Mouse (Mus musculus): ENCODE data around the gene Bbs9. TPM values are rescaled to one million over a fixed set of nuclear protein-coding genes. Genes with fewer than 3 reads are reported as not detected.

The Bbs9 gene
- polyA plus RNA-seq, 1 experiment: 14.3 TPM

DNA sequence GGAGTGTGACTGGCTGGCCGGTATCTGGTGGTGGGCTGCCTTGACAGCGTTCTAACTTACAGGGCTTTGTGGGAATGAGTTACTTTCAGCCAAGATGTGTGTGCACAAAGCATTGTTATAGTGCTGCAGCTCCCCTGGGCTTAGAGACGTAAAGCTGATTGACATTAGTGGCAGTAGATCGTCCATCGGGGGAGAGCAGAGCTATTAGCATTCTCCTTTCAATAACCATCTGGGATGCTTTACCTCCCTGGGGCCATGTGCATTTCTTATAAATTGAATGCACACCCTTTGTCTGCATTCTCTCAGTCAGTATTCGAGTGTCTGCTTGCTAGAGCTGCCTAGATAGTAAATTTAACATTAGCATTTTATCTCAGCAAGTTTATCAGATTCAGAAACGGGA lies 214.7 kb downstream of the Bbs9 start:
- no peak for DNase-seq (ENCODE audit: low spot score)

DNA sequence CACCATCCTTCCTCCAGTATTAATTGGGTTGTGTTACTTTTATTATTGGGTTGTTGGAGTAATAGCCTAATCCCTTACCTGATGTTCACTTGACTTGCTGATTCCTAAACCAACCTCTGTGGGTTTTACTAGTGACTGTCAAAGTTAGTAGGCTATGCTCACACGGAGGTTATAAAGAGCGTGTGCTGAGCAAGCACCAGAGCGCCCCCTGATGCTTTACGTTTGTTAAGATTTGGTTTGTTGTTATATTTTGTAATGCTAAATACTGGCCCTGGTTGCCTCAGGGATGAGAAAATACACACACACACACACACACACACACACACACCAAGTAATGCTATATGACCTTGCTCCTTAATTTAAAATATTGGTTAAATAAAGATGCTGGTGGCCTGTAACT lies 219.9 kb downstream of the Bbs9 start:
- DNase-seq (ENCODE audit: low spot score): no peak

DNA sequence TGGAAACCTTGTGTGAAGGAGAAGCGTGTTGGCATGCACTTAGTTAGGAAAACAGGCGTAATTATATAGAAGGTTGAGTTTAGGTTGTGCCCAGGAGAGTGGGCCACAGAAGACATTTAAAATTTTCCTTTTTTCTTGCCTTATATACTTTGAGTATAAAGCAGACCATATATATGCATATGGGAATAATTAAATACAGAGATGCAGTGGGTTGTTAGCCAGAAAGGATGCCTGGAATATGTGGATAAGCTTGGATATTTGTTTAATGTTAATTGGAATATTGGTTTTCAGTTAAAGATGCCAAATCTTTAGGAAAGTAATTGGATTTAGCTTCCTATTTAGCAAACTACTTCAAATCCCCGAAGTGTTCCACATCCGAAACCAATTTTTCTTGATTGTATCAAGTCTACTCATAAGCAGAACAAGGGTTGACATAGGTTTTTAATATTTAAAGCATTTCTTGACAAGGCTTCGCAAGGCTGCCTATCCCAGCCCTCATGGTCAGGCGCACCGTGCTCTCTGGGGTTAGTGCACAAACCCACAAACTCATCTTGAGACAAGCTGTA lies 221.4 kb downstream of the Bbs9 start:
- DNase-seq (ENCODE audit: low spot score): no peak

DNA sequence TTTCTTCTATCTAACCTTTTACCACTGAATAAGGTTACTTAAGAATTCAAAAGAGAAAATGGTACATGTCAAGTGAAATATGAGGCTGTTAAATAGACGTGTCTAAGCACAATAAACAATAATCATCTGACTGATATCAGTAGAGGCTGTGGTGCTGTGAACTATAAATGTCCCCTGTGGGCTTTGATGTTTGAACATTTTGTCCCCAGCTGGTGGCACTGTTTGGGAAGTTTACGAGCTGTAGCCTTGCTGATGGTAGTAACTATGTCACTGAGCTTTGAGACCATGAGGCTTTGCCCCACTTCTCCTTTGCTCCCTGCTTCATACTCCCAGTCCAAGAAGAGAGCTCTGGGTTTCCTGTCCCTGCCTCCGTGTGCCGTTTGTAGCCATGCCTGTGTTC lies 222.3 kb downstream of the Bbs9 start:
- DNase-seq (ENCODE audit: low spot score): no peak

DNA sequence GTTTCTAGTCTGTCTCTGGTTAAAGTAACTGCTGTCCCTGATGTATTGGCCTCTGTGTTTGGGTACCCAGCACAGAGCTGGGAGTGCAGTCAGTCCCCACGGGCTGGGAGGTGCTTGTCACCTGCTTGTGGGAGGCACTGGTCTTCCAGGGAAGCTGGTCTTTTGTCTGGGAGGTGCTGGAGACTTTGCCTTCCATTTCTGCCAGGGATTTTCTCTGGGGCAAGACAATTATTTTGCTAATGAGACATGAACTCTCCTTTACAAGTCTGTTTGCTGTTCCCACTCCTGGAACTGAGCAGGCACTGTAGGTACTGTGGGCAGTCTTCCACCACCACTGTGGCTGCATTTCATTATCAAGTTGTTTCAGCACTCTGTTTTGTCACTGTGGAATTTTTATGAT lies 223.0 kb downstream of the Bbs9 start:
- no peak for DNase-seq (ENCODE audit: low spot score)

DNA sequence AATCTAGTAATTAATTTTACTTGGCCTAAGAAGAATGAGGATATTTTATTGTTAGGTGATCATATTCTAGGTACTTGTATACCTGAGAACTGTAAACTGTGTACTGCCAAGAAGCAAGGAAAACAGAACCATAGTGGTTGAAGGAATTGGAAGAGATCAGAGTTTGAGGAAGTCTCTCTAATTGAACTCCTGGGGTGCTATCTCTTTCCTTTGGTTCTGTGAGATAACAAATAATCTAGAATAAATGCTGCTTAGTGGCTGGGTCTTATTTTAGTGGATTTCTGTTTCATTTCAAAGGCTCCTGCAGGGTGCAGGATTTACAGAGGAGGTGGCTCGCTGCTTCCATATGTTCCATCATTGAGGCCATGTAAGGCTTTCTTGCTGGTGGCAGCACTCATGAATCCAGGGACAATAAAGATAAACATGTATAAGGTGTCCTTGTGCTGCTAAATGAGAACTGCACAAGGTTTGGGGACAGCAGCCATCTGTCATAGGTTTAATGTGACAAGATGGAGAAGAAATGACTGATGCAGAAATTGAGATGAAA lies 226.6 kb downstream of the Bbs9 start:
- no peak for DNase-seq (ENCODE audit: low spot score)

DNA sequence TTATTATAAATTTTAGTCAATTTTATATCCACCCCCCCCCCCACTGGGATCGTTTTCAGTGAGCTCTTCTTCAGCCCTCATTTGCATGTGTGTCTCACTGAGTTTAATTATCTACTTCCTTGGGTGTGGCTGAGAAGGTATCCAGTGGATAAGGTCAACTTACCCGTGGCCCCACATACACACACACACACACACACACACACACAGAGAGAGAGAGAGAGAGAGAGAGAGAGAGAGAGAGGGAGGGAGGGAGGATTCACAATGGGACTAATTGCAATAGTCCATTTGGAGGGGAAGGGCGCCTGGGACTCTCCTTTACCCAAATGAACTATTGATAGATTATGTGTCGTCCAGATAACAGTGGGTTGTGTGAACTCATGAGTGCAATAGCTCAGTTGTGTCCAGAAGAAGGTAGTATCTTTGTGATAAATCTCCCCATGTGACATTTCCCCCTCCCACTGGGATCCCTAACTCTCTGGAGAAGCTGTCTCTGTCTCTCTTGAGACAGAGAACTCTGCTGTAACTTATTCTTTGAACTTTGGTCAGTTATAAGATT lies 227.4 kb downstream of the Bbs9 start:
- no peak for DNase-seq (ENCODE audit: low spot score)

DNA sequence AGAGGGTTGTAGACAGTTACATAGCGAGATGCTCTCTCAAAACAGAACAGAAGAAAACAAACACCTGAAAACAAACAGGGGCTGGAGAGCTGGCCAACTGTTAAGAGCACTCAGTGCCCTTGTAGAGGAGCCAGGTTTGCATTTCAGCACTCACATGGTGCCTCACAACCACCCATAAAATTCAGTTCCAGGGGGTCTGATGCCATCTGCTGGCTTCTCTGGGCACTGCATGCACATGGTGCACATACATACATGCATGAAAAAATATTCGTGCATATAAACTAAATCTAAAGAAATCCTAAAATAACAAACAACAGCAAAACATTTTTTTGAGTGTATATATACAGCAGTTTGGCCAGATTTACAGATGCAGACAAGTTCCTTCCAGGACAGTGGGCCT lies 228.0 kb downstream of the Bbs9 start:
- DNase-seq (ENCODE audit: low spot score): no peak

DNA sequence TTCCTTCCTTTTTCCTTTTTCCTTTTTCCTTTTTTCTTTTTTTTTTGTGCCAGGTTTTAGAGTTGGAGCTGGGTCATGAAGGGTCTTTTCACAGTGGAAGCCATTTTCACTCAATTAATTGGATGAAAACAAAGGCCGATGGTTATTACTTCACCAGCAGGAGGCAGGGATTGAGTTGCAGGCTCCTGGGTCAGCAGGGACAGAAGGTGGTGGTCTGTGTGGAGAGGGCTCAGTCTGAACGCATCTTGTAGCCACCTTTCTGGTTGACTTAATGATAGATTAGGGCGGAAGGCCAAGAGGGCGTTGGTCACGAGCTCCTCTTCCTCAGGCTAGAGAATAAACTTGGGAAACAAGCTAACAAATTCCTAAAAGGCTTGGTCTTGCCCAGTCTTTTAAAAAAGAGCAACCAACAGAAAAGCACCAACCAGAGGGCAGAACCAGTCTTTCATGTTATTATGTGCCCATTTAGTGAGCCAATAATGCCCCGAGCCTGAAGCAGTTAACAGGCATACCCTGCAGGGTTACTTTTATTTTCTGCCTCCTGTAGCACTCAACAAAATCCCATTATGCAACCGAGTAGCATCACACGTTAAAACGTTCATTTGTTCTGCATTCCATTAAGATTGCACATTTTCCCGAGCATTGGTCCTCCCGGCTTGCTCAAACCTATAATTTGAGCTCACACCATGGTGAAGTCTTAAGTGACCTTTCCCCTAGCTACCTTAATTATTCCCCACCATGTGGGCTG lies 231.8 kb downstream of the Bbs9 start:
- no peak for DNase-seq (ENCODE audit: low spot score)

DNA sequence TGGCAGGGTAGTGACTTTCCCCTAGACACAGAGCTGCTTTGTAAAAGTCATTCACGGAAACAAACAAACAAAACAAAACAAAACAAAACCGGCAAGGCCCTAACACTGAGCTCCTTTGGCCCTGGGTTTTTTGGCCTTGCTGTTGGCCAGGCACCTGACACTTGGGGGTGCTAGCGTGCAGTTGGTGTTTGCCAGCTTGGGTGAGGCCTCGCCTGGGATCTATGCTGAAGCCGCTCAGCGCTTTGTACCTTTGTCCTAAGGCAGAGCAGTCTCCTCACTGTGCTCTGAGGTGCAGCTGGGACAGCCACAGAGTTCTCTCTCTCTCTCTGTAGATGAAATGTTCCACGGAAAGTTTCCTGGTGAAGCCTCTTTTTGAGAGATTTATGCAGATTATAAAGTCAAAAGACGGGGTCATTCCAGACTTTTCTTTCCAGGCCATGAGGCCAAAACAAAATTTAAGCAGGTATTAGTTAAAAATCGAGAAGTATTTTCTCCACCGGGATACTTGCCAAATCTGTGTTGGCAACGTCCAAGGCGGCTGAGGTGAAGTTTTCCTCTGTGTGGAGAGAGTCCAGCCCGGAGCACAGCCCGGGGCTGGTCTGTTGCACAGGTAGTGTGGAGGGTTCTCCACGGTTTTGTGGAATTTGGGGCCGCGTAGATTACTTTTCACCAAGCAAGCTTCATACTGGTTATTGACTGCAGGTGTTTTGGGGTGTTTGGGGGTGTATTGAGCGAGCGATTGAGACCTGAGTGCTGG lies 233.6 kb downstream of the Bbs9 start:
- peak; percentile 38 for DNase-seq (ENCODE audit: low spot score)

DNA sequence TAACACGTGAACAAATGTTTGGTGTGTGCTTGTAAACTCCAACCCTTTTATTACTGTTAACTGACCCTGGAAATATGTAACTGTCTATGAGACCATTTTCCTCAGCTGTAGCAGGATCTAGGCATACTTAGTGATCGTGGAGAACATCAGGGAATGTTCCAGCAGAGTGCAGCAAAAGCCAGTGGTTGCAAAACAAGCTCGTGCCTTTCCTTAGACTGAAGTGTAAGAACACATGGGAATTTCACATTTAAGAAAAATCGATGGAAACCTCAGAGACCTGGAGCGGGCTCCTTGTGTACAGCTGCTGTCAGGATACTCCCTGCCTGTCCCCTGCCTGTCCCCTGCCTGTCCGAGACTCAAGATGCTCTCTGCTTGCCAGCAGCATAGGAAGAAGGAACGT lies 234.5 kb downstream of the Bbs9 start:
- no peak for DNase-seq (ENCODE audit: low spot score)

DNA sequence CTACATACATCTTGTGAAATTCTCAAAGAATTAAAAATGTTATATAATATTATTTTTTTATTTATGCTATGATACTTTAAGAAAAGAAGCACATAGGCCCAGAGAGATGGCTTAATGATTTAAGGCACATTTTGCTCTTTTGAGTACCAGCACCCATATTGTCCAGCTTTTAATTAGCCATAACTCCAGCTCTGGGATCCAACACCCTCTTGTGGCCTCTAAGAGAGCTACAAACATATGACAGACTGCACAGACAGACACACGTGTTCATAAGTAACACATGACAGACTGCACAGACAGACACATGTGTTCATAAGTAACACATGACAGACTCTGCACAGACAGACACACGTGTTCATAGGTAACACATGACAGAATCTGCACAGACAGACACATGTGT lies 235.8 kb downstream of the Bbs9 start:
- DNase-seq (ENCODE audit: low spot score): no peak

DNA sequence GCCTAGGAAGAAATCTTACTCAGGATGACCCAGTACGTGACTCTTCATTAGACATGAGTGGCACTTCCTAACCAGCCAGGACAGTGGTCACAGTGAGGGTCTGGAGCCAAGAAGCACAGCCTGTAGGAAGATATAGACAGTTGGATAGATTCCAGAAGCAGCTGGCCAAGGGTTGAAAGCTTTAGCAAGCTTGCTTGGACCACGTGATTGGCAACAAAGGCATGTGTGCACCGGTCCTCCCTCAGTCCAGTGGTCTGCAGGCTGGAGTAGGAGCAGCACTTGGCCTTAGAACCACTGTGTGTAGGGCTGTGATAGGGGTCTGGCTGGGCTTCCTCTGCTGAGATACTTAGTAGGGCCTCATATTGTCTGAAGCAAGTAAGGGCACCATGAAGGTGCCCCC lies 237.2 kb downstream of the Bbs9 start:
- no peak for DNase-seq (ENCODE audit: low spot score)

DNA sequence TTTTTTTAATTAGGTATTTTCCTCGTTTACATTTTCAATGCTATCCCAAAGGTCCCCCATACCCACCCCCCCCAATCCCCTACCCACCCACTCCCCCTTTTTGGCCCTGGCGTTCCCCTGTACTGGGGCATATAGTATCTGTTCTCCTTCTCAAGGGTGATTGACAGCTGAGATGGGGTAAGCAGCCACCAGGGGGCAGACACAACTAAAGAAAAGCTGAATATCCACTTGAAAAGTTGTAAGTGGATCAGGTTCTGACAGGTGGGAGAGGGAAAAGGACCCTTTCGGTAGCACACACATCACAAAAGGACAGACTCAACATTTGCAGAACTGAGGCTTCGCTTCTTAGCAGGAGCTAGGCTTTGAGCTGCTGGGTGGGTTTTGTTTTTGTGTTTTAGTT lies 237.8 kb downstream of the Bbs9 start:
- DNase-seq (ENCODE audit: low spot score): peak; percentile 36

DNA sequence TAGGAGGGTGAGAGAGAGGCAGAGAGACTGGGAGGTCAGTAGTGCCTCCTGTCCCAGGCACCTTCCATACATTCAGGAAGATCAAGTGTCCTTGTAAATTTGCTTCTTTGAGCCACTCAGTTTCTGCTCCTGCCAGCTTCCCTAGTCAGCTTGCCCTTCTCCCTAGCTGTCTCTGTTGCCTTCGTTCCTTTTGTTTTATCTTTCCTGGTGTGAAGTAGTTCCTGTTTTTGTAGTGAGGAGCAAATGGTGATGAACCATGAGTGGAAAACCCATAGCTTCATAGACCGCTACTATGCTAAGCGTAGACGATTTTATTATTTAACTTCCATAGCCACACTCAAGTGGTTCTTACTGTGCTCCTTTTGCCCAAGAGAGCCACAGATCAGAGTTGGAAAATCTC lies 242.1 kb downstream of the Bbs9 start:
- no peak for DNase-seq (ENCODE audit: low spot score)

DNA sequence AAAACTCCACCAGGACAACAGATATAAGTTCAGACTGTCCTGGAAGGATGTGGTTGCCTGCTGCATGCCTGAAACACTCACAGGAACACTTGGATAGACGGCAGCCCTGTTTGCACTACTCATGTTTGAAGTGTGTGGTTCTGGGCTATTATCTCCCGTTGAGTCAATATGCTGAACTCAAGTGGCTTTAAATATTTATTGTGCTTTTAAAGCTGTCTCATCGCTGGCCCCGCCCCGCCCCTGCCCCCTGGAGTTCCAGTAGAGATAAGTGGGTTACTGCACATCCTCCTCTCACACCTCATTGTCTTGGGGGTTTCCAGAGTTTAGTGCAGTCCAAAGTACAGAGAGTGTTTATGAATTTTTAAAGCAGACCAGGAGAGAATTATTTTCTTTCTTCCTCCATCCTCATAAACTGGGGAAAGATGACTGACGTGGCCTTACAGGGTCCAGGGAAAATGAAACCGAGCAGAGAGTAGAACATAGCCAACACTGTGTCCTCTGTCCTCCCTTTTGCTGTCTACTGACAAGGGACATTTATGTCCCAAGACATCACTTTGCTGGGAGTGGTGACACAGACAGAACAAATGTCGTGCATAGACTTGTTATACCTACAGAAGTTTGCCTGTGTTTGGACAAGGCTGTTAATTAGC lies 242.8 kb downstream of the Bbs9 start:
- no peak for DNase-seq (ENCODE audit: low spot score)

DNA sequence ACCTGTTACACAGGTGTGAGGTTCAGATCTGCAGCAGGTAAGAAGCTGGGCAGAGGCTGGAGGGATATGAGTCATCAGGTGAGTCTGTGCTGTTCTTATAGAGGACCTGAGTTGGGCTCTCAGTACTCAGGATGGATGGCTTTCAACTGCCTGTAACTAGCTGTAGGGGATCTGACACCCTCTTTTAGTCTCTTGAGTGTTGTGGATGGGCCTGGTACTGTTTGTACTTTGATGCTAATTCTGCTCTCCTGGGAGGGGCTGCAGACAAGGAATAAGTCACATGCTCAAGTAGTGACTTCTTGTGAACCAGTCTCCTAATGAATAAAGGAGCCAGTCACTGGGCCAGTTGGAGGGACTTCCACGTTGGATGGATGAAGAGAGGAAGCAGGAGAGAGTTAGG lies 257.1 kb downstream of the Bbs9 start:
- no peak for DNase-seq (ENCODE audit: low spot score)

DNA sequence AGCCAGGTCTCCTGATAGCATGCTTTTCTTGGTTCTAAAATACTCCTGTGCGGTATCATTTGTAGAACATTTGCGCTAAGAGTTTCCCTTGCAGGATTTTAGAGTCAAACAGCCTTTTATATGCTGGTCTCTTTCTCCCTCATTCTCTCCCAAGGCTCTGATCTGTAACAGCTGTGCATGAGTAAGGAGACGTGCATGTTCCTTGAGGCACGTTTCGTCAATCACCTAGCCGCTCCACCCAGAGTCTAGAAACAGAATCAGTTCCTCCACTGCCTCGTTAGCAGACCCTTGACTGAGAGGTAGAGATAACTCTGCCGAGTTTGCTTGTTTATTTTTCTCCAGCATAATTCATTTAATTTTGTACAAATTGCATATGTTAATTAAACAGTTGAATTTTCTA lies 259.4 kb downstream of the Bbs9 start:
- DNase-seq (ENCODE audit: low spot score): no peak

DNA sequence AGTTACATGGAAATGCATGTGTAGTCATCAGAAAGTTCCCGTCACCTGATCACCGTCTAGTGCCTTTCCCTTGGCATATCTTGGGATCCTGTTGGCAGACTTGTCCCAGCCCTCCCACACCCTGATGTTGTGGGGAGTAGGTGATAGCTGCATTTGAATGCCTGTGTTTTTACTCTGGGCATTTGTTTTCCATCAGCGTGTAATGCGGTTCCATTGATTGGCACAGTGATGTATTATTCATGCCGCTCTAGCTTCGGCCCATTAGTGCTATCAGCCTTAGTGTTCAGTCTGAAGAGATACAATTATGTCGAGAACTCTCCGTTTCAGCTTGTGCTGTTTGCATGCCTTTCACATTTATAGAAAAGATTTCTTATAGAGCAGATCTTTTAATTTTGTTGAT lies 259.9 kb downstream of the Bbs9 start:
- DNase-seq (ENCODE audit: low spot score): no peak

DNA sequence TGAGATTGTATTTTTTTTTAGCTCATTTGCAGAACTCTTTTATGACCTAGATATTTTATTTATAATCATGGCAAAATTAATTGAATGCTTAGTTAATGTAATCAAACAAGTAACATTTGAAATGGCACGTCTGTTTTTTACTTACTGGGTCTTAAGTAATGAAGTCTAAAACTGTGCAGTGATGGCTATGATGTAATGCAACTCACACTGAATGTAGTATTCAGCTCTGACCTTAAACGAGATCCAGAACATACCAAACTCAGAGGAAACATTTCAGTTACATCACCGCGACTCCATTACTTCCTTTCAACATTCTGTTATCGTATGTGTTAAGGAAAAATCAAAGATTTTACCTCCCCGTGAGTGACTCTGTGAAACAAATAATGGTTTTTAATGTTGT lies 262.4 kb downstream of the Bbs9 start:
- DNase-seq (ENCODE audit: low spot score): no peak

DNA sequence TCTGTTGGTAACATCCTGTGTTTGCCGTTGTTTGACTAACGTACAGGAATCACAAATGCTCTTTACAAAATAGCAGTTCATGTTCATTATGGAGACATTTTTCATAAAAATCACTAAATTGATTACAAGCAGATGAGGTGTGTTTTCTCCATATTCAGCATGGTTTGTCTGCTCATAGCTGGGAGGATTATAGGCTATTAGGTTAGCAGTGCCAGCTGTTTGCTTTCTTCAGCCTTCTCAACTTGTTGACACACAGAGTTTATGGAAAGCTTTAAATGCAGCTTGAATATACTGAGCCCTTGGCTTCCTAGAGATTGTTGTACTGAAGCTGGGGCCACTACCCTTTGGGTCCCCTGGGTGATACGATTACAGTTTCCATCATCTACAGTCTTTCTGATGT lies 263.3 kb downstream of the Bbs9 start:
- DNase-seq (ENCODE audit: low spot score): no peak

DNA sequence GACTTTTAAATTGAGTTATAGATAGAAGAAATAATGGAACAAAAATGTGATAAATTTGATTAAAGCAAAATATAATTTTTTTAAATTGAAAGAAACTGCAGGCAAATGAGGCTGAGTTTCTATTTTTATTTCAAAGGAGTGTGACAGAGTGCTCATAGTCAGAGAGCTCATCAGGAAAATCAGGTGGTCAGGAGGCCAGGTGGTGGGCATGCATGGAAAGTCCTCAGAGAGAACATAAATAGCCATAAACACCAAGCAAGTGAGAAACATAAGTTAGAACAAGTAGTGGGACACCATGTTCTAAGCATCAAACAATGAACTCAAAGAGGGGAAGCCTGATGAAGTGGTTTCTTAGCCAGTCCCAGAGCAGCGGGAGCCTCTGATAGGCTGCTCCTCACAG lies 266.5 kb downstream of the Bbs9 start:
- no peak for DNase-seq (ENCODE audit: low spot score)
